Mouse (Mus musculus): ENCODE results near the gene Cdc42.

Gene Cdc42

DNA sequence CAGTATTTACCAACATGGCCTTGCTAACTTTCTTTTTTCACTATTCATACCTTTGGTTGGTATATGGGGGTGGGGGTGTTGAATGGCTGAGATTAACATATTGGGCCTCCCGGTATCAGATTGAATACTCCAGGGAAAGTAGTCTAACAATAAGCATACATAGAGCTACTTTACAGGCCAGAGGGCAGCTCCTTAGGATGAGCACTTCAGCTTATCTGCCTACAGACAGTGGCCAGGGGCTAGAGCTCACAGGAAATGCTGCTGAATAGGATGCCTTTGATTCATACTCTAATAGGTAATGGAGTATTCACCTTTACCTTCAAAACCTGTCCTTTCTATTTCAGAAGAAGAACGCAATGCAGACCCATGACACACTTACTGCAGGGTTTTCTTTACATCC lies 42.5 kb downstream of the Cdc42 start:
- DNase-seq (ENCODE audit: low spot score) = no peak

DNA sequence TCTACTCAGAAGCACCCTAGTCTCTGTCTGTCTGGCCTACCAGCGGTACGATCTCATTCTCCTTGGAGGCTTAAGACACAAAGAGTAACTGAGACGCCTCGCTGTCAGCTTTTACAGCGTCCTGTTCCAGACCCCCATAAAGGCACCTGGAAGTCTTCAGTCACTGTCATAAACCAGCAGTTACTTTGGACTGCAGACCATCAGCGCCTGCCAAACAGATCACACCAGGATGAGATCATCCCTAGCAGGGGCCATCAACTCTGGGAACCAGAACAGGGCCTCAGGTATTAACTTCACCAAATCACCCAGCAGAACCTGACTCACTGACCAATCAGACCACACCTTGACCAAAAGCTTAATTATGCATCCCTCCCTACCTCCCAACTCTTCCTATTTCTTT lies 43.0 kb downstream of the Cdc42 start:
- DNase-seq (ENCODE audit: low spot score) = no peak

DNA sequence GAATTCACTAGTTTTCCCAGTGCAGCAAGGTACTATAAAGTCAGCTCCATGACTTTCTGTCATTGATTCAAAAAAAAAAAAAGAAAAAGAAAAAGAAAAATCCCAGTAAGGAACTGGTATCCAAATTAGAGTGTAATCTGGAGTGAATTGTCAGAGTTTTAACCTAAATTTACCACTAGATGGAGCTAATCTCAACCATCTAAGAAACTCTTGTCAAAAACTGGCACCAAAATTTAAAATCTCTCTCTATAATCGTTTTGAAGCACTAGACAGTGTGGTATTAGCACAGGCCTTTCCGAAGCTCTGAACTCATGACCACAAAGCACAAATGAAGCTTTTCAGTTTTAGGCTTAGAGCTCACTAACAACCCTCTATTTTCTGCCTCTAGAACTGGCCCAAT lies 44.0 kb downstream of the Cdc42 start:
- DNase-seq (ENCODE audit: low spot score) = no peak

DNA sequence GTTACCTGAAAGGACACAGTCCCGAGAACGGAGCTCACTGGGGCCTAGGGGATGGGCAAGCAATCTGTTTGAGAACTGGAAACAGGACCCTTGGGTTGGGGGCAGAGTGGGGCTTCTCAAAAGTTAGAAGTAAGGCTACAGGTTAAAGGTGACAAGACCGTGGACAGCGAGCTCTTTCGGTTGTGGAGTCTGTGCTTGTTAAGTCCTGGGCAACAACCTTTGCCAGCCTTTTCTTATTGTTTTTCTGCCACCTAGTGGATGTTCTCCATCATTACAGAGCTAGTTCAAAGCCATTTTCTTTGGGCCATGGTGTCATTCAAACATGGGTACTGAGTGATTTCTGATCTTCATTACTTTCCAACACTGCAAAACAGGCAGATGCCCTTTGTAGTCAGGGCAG lies 49.1 kb downstream of the Cdc42 start:
- DNase-seq (ENCODE audit: low spot score) = no peak

DNA sequence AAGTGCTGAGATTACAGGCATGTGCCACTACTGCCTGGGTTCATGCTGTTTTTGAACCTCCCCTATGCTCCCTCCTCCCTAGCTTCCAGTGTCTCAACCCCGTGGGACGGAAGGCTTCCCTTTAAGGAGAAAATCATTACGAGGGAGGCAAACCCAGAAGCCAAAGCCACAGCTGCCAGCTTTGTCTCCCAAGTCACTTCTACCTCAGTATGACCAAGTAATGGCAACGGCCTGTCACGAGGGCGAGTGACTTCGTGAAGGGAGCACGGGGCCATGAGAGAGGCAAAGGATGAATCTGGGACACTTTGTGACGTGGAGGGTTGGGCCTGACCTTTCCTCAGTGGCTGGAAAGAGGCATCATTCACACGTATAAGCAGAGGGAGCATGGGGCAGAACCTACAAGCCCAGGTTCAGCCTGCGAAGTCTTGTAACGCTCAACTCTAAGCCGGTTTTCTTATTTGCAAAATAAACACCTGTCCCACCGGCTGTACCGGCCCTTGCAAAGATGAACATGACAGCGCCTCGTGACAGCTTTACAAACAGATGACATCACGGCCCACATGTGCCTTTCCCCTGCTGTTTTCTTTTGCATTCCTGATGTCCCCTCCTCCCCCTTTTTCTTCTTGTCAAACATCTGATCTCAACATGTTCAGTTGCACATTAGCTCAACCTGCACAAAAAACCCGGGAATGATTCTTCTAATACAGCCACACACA lies 50.4 kb downstream of the Cdc42 start:
- no peak for DNase-seq (ENCODE audit: low spot score)

DNA sequence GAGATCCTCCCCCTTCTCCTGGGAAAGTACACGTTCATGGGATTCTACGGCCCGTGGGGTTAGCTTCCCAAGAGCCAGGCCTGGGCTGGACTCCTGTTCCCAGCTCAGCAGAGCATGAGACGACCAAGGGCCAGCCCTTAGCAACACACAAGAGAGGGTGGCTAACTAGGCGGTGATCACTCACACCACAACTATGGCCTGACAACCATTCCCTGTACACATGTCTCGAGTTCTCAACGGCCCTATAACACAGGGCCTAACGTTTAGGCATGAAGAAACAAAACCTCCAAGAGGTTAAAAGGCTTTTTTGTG lies 51.0 kb downstream of the Cdc42 start:
- DNase-seq (ENCODE audit: low spot score) = no peak

DNA sequence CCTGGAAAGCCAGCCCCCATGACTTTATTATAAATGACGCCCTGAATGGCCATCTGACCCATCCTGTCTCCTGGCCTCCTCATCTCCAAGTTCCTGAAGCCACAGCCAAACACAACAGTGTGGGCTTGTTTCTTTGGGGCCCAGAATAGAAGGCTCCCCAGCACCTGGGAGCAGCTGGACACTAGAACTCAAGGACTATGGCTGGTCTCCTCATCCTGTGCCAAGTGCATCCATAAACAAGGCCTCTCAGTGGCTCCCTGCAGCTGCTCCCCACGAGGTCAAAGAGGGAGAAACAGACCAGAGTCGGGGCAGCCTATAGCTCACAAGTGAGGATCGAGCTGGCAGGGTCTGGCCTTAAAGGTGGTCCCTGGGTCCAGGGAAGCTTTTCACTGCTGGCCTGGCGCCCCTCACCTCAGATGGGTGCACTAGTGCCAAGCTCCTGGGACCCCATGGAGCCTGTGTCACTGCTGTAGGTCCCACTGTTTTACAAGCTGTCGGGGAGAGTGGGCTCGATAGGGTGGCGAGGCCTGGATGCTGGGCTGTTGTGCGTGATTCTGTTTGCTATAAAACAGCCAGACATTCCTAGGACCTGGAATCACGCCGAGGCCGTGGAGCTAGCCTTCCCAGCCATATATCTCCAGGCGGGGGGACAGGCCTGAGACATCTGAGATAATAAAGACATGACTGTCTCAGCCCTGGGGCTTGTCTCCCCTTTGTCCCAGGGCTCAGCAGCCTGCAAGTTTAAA lies 51.5 kb downstream of the Cdc42 start:
- DNase-seq (ENCODE audit: low spot score) = no peak

DNA sequence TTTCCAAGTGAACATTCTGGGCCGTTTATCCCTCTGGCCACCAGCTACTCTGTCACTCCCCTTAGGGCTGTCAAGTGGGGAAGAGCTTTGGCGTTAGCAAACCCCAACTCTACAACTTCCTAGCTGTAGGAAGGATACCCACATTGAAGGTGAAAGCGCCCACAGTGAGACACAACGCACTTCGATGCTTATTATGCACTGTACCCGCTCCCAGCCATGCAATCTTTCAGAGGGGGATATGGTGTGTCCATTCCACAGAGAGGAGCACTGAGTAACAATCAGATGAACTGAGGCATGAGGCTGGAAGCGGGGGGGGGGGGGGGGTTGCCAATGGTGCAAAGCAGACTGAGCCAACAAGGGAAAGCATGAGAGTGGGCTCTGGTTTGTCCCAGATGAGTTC lies 52.5 kb downstream of the Cdc42 start:
- no peak for DNase-seq (ENCODE audit: low spot score)

DNA sequence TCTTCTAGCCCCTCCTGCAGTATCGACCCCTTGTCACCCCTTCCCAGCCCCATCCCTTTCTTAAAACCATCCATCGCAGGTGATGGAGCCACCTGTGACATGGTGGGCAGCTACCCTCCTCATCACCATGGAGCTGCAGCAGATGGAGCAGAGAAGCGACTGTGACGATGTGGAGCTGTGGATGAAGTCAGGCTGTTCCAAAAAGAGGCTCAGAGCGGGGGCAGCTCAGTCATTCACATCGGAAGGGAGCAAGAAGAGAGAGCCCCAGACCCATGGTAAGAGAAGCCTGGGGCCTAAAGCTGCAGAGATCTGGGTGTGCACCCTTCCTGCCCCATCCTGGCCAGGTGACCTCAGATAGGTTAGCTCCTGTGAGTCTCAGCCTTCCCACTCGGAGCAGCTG lies 53.4 kb downstream of the Cdc42 start:
- DNase-seq (ENCODE audit: low spot score) = no peak

DNA sequence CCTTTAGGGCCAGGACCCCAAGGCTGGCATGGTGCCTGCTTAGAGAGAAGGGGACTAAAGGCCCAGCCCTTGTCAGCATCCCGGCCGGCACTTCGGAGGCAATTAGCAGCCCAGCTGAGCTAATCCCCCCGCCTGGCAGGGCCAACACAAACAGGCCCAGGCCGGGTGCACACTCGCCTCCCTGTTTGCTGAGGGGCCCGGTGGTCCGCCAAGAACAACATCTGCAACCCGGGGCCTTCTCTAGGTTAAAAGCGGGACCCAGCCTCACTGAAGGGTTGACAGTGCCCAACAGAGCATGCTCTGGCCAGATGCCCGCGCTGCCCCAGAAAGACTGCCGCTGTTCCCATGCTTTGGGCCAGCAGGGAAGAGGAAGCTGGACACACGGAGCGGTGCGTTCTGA lies 55.9 kb downstream of the Cdc42 start:
- DNase-seq (ENCODE audit: low spot score) = no peak

DNA sequence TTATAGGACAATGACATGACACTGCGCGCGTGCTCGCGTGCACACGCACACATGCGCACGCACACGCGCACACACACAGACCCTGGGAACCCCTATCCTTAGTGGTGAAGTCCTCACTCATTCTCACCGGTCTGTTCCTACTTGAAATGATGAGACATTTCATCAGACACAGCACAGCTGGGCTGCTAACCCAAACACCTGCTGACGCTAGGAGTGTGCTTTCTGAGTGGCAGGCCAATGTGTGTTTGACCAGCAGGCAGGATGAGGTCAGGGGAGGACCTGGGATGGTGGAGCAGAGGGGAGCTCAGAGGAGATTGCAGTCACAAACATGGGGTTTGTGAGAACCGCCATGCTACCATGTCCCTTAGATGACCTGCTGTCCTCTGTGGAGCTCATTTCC lies 57.3 kb downstream of the Cdc42 start:
- DNase-seq (ENCODE audit: low spot score) = no peak

DNA sequence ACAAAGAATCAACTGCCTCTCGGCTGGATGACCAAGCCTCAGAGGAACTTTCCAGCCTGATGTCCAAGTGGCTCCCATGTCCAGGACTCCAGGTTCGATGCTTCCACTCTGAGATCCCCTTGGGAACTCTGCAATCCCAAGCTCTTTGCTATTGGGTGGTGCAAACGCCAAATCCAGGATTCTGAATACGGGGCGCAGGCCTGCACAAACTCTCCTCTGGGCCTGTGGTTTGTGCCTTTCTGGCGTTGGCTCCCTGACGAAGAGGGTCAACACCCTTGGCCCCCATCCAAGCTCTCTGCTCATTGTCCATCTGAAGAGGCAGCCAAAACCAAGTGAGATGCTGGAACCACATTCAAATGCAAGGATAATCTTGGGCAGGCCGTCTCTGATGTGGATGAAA lies 59.1 kb downstream of the Cdc42 start:
- DNase-seq (ENCODE audit: low spot score) = peak; percentile 74

DNA sequence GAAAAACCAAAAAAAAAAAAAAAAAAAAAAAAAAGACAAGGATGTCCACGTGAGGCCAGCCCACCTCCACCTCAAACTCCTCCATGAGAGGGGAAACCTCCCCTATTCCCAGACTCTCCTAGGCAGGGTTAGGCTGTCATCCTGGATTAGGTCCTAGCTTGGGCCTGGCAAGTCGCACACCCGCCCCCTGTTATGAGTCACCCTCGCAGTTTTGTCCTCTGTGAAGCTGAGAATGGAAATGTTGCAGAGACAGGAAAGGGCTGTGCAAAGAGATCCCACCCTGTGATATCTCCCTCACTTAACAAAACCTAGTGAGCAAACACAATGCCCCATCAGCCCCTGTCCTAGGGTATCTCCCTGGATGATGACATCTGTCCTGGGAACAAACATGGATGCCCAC lies 59.9 kb downstream of the Cdc42 start:
- no peak for DNase-seq (ENCODE audit: low spot score)

DNA sequence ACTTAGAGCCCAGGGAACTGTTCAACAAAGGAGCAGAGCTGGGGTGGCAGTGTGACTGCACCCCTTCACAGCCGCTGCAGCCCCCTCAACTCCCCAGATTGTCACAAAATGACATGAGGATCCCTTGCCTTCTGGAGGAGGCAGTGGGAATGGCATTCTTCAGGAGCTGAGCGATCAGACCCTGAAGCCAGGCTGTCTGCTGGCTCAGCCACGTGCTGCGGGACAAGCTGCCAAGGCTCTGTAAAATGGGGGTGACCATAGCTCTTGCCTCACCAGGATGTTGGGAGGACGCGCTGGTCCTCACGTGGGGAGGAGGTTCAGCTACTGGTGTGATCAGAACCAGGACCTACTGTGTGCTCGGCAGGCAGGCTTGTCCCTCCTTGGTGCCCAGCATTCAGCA lies 62.6 kb downstream of the Cdc42 start:
- no peak for DNase-seq (ENCODE audit: low spot score)

DNA sequence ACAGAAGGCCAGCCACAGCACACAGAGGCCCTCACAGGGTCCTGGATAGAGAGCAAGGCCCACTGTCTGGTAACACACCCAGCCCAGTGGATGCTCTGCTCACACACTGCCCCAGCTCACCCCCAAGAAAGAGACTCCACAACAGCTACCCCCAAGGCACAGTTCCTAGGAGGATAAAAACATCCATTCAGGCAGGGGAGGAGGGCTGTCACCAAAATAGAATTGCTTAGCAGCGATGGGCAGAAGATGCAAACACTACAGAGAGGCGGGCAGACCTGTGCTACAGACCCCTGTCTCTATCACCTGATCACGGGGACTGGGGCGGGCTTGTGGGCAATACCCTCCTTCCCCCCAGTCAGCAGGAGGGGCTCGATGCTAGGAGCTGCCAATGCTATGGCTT lies 63.0 kb downstream of the Cdc42 start:
- no peak for DNase-seq (ENCODE audit: low spot score)

DNA sequence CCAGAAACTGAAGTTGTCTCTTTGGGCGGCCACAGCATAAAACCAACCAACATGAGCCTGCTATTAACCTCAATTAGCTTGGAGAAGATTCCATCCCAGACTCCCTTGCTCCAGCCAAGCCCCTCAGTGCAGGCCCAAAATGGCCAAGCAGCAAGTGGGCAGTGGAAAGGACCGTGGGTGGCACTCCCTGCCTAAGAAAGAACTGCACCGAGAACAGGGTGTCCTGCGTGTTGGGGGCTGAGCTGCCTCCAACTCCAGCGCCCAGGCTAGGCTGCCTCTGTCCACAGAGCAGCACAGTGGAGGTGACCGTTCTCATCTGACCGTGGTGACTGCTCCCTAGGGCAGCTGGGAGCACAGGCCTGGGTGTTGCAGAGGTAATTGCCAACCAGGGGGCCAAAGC lies 63.5 kb downstream of the Cdc42 start:
- no peak for DNase-seq (ENCODE audit: low spot score)

DNA sequence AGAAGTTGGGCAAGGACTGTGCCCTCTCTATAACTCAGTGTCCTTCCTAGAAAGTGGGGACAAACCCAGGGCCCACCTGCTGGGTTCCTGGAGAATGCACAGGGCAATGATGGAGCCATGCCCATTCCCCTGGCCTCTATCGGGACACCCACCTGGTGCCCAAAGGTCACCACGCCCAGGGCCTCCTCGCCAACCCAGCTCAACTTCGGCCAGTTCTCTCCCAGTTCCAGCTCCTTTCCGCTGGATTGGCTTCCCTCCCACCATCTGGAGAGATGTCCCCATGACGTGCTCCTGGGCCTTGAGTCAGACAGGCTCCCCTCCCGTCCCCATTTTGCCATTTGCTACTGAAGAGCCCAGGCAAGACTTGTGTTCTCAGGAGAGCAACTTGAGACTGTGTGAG lies 64.9 kb downstream of the Cdc42 start:
- DNase-seq (ENCODE audit: low spot score) = no peak

DNA sequence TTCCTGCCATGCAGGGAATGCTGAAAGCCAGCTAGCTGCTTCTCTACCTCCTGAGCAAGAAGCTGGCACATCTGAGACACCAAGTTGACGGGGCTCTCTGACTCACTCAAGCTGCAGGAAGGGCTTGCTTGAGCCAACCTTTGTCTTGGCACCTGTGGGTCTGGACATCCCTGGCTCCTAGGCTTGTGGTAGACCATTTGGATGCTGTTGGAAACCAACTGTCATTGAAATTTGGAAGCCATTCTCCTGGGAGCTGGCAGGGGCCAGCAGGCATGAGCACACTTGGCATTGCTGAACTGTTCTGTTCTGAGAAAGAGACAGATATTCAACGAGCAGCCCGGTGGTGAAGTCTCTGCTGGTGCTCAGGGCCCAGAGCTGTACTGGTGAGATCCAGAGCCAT lies 67.3 kb downstream of the Cdc42 start:
- no peak for DNase-seq (ENCODE audit: low spot score)

DNA sequence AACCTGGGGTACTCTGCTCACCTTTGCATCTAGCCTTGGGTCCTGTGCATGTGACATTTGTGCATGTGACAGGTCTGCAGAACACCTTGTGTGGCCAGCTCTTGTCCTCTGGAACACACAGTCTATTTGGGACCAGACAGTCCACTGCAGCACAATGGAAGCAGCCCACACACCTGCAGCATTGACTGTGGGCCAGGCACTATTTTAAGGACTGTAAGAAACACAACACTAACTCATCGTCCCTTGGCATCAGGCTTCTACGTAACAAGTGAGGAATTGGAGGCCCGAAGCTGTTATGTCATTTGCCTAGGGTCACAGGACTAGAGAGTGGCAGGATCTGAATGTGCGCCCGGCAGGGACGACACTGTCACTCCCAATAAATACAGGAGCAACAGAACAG lies 67.8 kb downstream of the Cdc42 start:
- DNase-seq (ENCODE audit: low spot score) = no peak

DNA sequence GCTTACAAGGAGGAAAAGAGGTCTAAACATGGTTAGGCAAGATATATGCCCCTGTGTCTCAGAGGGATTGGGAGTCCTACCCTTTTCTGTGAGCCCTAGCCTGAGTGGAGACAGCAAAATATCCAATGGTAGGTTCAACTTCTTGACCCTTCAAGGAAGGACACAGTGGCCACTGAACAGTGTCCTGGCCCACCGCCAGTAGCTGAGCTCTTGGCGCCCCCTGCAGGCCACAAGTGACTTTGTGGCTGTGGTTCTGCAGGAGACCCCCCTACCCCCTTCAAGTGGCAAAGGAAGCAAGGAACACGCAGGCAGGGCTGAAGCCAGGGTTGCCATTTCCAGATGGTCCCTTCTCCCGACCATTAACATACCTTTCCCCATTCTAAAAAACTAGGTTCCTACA lies 69.7 kb downstream of the Cdc42 start:
- peak; percentile 85 for DNase-seq (ENCODE audit: low spot score)

DNA sequence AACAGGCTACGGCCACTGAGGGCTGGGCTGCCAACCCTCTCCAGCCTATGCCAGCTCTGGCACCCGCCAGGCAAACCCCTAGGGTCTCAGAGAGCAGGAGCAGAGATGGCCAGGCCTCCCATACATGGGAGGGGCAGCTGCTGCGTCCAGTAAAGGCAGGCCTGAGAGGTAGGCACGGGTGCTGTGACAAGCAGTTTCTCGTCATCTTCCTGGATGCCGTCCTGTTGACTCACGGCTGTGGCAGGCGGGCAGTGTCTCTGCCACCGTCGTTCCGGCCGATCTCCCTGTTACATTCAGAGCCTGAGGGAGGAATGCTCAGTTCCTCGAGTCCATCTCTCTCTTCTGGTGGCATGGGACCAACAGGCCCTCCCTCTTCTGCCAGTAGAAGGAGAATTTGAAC lies 70.3 kb downstream of the Cdc42 start:
- no peak for DNase-seq (ENCODE audit: low spot score)

DNA sequence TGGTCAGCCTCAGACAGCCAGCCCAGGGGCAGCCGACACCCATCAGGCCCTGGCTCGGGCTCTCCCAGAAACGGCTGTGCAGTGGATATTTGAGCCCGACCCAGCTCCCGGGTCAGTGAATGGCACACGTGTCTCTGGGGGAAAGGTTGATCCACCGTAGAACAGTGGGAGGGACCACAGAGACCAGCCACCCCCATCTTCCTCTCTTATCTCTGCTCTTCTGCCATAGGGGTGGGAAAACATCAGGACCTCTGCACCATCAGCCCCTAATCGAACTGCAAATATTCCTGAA lies 70.9 kb downstream of the Cdc42 start:
- DNase-seq (ENCODE audit: low spot score) = no peak

DNA sequence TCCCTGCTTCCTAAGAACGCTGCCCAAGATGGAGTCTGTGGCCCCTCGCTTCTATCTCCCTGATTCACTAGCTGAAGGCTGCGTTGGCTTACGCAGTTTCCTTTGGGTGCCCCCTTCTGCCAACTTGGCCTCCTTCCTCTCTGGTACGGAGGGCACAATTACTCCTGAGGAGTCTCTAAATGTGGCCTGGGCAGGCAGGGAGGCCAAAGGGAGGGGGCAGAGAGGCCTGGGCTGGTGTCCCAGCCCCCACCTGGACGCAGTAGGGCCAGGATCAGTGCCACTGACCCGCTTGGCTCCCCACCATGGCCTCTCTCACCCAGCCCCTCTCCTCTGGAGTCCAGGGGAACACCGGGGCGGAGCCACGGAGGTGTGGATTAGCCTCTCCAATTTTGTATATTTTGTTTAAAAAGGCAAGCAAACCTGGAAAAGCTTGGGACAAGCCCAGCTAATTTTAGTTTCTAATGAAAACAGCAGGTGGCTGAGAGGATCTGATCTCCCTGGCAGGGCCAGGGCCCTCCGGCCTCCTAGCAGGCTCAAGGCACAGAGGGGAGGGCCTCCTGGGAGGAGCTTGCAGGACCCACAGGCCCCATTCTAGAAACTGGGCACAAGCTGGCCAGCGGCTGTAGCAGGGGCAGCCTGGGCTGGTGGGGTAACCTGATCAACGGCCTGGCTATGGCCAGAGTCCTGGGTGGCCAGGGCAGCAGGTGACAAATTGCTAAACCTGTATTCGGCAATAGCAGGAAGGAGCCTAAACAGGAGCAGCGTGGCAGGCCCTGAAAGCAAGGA lies 71.5 kb downstream of the Cdc42 start:
- no peak for DNase-seq (ENCODE audit: low spot score)

DNA sequence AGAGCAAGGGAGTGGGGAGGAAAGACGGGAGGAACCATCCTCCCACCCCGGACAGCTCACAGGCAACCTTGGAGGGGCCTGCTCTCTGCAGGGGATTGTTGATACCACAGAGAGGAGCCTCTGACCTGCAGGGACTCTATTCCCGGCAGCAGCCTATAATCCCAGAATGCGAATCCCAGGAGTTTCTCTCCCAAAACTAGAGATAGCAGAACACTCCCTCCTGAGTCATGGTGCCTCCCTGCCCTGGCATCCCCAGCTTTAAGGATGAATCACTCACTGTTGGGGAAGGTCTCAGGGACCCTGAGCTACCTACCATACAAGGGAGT lies 74.2 kb downstream of the Cdc42 start:
- no peak for DNase-seq (ENCODE audit: low spot score)

All from testis, postnatal 10 days (tissue).